Mouse (Mus musculus) MEL (cell line): ENCODE measurements around the gene Rhbdl3. TPM values are rescaled to one million over a fixed set of nuclear protein-coding genes. Genes with fewer than 3 reads are reported as not detected.
A peak's percentile ranks its signal among the peaks of the same experiment; 100 is the strongest.

Source experiments
- DNase-seq: peaks from one replicate; pipeline ENCODE4 v3.0.0; 2011; ENCODE audit warnings: low read depth, low spot score
- H3K27ac ChIP-seq: 2 replicates; pipeline ENCODE4 v1.5.1; 2012; ENCODE audit warnings: low read depth, mild to moderate bottlenecking, control low read depth, low read length, moderate library complexity; ENCODE audit not compliant: control insufficient read depth
- H3K27me3 ChIP-seq, 2 experiments: fragments of 150-350 bp in 1 of 2; sonication (generic) in 1 of 2; 2 replicates each; pipeline ENCODE4 v1.6.1; 2012; ENCODE audit warnings: low read length in 2 of 2, mild to moderate bottlenecking in 2 of 2, improper control_type of control experiment in 1 of 2, moderate library complexity in 1 of 2; ENCODE audit not compliant: insufficient read depth in 2 of 2, control insufficient read depth in 1 of 2
- H3K36me3 ChIP-seq, 2 experiments: 2 replicates each; pipeline ENCODE4 v1.6.1; 2012 to 2014; ENCODE audit warnings: low read length in 2 of 2, improper control_type of control experiment in 1 of 2, inconsistent platforms in 1 of 2, mild to moderate bottlenecking in 1 of 2; ENCODE audit not compliant: insufficient read depth in 2 of 2, control insufficient read depth in 1 of 2
- H3K4me1 ChIP-seq, 2 experiments: fragments of 150-350 bp in 1 of 2; sonication (generic) in 1 of 2; 2 replicates each; pipeline ENCODE4 v1.6.1; 2012; ENCODE audit warnings: low read length in 2 of 2, improper control_type of control experiment in 1 of 2, mild to moderate bottlenecking in 1 of 2; ENCODE audit not compliant: insufficient read depth in 2 of 2, control insufficient read depth in 1 of 2
- H3K4me3 ChIP-seq, 2 experiments: fragments of 150-350 bp in 1 of 2; sonication (generic) in 1 of 2; 2 replicates each; pipeline ENCODE4 v1.5.1; 2012; ENCODE audit warnings: low read depth in 2 of 2, low read length in 2 of 2, mild to moderate bottlenecking in 2 of 2, moderate library complexity in 2 of 2, control low read depth in 1 of 2, improper control_type of control experiment in 1 of 2; ENCODE audit not compliant: control insufficient read depth in 1 of 2, insufficient read depth in 1 of 2
- H3K79me2 ChIP-seq: 2 replicates; pipeline ENCODE4 v1.6.1; 2012; ENCODE audit warnings: mild to moderate bottlenecking, low read length, moderate library complexity; ENCODE audit not compliant: control insufficient read depth, poor library complexity, insufficient read depth
- H3K9ac ChIP-seq: 2 replicates; pipeline ENCODE4 v1.6.1; 2012; ENCODE audit warnings: low read depth, mild to moderate bottlenecking, control low read depth, low read length, moderate library complexity; ENCODE audit not compliant: control insufficient read depth, poor library complexity, severe bottlenecking
- H3K9me3 ChIP-seq: fragments of 150-350 bp; sonication (generic); replicated peaks from 2 replicates; pipeline ENCODE4 v1.6.1; 2012; ENCODE audit warnings: mild to moderate bottlenecking, low read length, improper control_type of control experiment, moderate library complexity; ENCODE audit not compliant: insufficient read depth
- BHLHE40 ChIP-seq: IDR thresholded peaks from 2 replicates; pipeline ENCODE4 v1.6.1; 2012; ENCODE audit warnings: low read depth, mild to moderate bottlenecking, inconsistent platforms, low read length, improper control_type of control experiment, borderline replicate concordance
- ELF1 ChIP-seq: IDR thresholded peaks from 2 replicates; pipeline ENCODE4 v1.6.1; 2014; ENCODE audit warnings: low read depth, mild to moderate bottlenecking, inconsistent platforms, low read length, improper control_type of control experiment, moderate library complexity
- EP300 ChIP-seq, 2 experiments: IDR thresholded peaks; 2 replicates each; pipeline ENCODE4 v1.6.1; 2011; ENCODE audit warnings: improper control_type of control experiment in 2 of 2, low read length in 2 of 2, low read depth in 1 of 2, mild to moderate bottlenecking in 1 of 2
- ETS1 ChIP-seq: IDR thresholded peaks from 2 replicates; pipeline ENCODE4 v1.6.1; 2012; ENCODE audit warnings: low read depth, mild to moderate bottlenecking, inconsistent platforms, low read length, improper control_type of control experiment, moderate library complexity
- GATA1 ChIP-seq: IDR thresholded peaks from 2 replicates; pipeline ENCODE4 v1.6.1; 2011; ENCODE audit warnings: low read depth, low read length, improper control_type of control experiment
- JUND ChIP-seq: IDR thresholded peaks from 2 replicates; pipeline ENCODE4 v1.6.1; 2011; ENCODE audit warnings: low read depth, mild to moderate bottlenecking, improper control_type of control experiment, low read length
- KAT2A ChIP-seq: conservative IDR thresholded peaks from 2 replicates; pipeline ENCODE4 v1.6.1; 2012; ENCODE audit warnings: low read depth, low read length, improper control_type of control experiment, inconsistent platforms
- MEF2A ChIP-seq: IDR thresholded peaks from 2 replicates; pipeline ENCODE4 v1.6.1; 2014; ENCODE audit warnings: low read depth, mild to moderate bottlenecking, inconsistent platforms, low read length, improper control_type of control experiment; ENCODE audit not compliant: poor library complexity, insufficient replicate concordance, severe bottlenecking; ENCODE audit errors: extremely low read depth
- MXI1 ChIP-seq: IDR thresholded peaks from 2 replicates; pipeline ENCODE4 v1.6.1; 2011; ENCODE audit warnings: mild to moderate bottlenecking, low read depth, low read length, improper control_type of control experiment
- MYB ChIP-seq: IDR thresholded peaks from 2 replicates; pipeline ENCODE4 v1.6.1; 2011; ENCODE audit warnings: mild to moderate bottlenecking, low read depth, low read length, improper control_type of control experiment
- POLR2A ChIP-seq, 2 experiments: IDR thresholded peaks; 2 replicates each; pipeline ENCODE4 v1.6.1; 2011 to 2012; ENCODE audit warnings: low read length in 2 of 2, mild to moderate bottlenecking in 2 of 2, control low read depth in 1 of 2, improper control_type of control experiment in 1 of 2, low read depth in 1 of 2, moderate library complexity in 1 of 2; ENCODE audit not compliant: control insufficient read depth in 1 of 2, insufficient read depth in 1 of 2, poor library complexity in 1 of 2
- RCOR1 ChIP-seq: IDR thresholded peaks from 2 replicates; pipeline ENCODE4 v1.6.1; 2012; ENCODE audit warnings: low read depth, mild to moderate bottlenecking, inconsistent platforms, low read length, improper control_type of control experiment
- SIN3A ChIP-seq: IDR thresholded peaks from 2 replicates; pipeline ENCODE4 v1.6.1; 2012; ENCODE audit warnings: low read length, improper control_type of control experiment, inconsistent platforms
- TAL1 ChIP-seq: IDR thresholded peaks from 2 replicates; pipeline ENCODE4 v1.6.1; 2012; ENCODE audit warnings: mild to moderate bottlenecking, inconsistent platforms, low read length, moderate library complexity, mixed read lengths
- TBP ChIP-seq: IDR thresholded peaks from 2 replicates; pipeline ENCODE4 v1.8.0; 2011; ENCODE audit warnings: low read depth, low read length, improper control_type of control experiment
- TCF12 ChIP-seq: IDR thresholded peaks from 2 replicates; pipeline ENCODE4 v1.6.1; 2014; ENCODE audit warnings: low read depth, mild to moderate bottlenecking, inconsistent platforms, low read length, improper control_type of control experiment, moderate library complexity
- USF2 ChIP-seq, 2 experiments: IDR thresholded peaks; 2 replicates each; pipeline ENCODE4 v1.6.1; 2011 to 2012; ENCODE audit warnings: improper control_type of control experiment in 2 of 2, low read length in 2 of 2, borderline replicate concordance in 1 of 2, inconsistent platforms in 1 of 2, low read depth in 1 of 2, mild to moderate bottlenecking in 1 of 2; ENCODE audit not compliant: insufficient read depth in 1 of 2
- ZKSCAN1 ChIP-seq: IDR thresholded peaks from 2 replicates; pipeline ENCODE4 v1.6.1; 2012; ENCODE audit warnings: low read depth, mild to moderate bottlenecking, inconsistent platforms, low read length, improper control_type of control experiment, moderate library complexity
- ZMIZ1 ChIP-seq: IDR thresholded peaks from 2 replicates; pipeline ENCODE4 v1.6.1; 2012; ENCODE audit warnings: low read depth, mild to moderate bottlenecking, inconsistent platforms, low read length, improper control_type of control experiment, moderate library complexity
- ZNF384 ChIP-seq: IDR thresholded peaks from 2 replicates; pipeline ENCODE4 v1.6.1; 2012; ENCODE audit warnings: low read depth, mild to moderate bottlenecking, inconsistent platforms, low read length, improper control_type of control experiment
- polyA plus RNA-seq, 2 experiments: library from polyadenylated mRNA; stranded (reverse) in 1 of 2; unstranded in 1 of 2; fragments of >175 nt in 1 of 2; fragments of >200 nt in 1 of 2; gene quantifications; 2 replicates each; pipeline versions ENCODE4 v1.2.1 to v1.2.4; 2012; ENCODE audit warnings: low replicate concordance in 2 of 2, low read depth in 1 of 2; ENCODE audit not compliant: insufficient read length in 2 of 2, insufficient read depth in 1 of 2, missing spikeins in 1 of 2
- total RNA-seq: library from RNA; depleted of rRNA; stranded (reverse); fragments of 300-350 nt; gene quantifications from 2 replicates; pipeline ENCODE4 v1.2.3, GENCODE M21; 2012

Rhbdl3 gene
- total and polyA plus RNA-seq, 3 experiments = 0.04 to 0.11 TPM; not detected in 1

DNA sequence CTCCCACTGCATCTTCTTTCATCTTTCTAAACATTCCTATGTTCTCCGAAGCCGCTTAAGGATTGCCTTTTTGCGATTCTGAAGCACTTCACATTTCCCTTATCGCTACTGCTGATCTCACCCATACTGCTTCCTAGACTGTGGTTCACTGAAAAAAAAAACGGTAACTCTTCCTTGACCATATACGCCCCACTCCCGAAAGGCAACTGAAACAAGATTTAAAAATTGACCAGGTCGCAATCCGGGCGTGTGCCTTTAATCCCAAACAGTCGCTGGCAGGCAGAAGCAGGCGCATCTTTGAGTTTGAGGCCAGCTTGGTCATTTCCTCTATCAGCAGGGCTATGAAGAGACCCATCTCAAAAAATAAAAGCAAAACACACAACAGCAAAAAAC lies 81.9 kb downstream of the Rhbdl3 start:
- peak overlapping the region; percentile 88 for H3K9ac ChIP-seq
- H3K4me3 ChIP-seq = peak overlapping the region; percentile 75 to 85
- TF ChIP-seq ZKSCAN1 (peak; percentile 76; the same call in 1 of the 2 replicates), ETS1 (peak; percentile 73), JUND (no peak), TCF12 (peak; percentile 60), POLR2A (IDR thresholded peaks at IDR 0.05; ENCODE audit: control insufficient read depth in 1 of 2, insufficient read depth in 1 of 2, low read depth in 1 of 2, low read length in 2 of 2, poor library complexity in 1 of 2) (no peak), ZMIZ1 (peak; percentile 21; the same call in 1 of the 2 replicates), RCOR1 (peak; percentile 59), BHLHE40 (no peak; the same call in 1 of the 2 replicates), MEF2A (no peak), MYB (peak; percentile 63), TAL1 (no peak), KAT2A (0 out of 2 replicates have a peak, but pooled peaks have one; percentile 1), USF2 (IDR thresholded peaks at IDR 0.05; ENCODE audit: borderline replicate concordance in 1 of 2, insufficient read depth in 1 of 2, low read depth in 1 of 2, low read length in 2 of 2) (no peak), GATA1 (peak; percentile 100), EP300 (IDR thresholded peaks at IDR 0.05; ENCODE audit: low read depth in 1 of 2, low read length in 2 of 2) (peak; percentile 59 to 71; a peak in 3 of 4 replicates), TBP (0 out of 2 replicates have a peak, but pooled peaks have one; percentile 69), ELF1 (peak; percentile 41; the same call in 1 of the 2 replicates), SIN3A (peak; percentile 72; the same call in 1 of the 2 replicates), ZNF384 (peak; percentile 99), MXI1 (peak; percentile 13; the same call in 1 of the 2 replicates)
- H3K36me3 ChIP-seq = peaks cover 28 to 29% of the 10 kb centered on the region in 2 experiments
- no peaks in the 10 kb centered on the region for H3K9me3 ChIP-seq
- peak; percentile 91 for DNase-seq
- peaks cover 11 to 15% of the 10 kb centered on the region in 2 experiments for H3K4me1 ChIP-seq
- H3K79me2 ChIP-seq = peaks cover 48% of the 10 kb centered on the region
- H3K27me3 ChIP-seq = no peaks in the 10 kb centered on the region
- H3K27ac ChIP-seq = peak overlapping the region; percentile 98
